Mouse (Mus musculus): Measurements from ENCODE around the gene Rassf10.
"Not testable (repeated sequence)": the region's sequence is repeated elsewhere in the genome, so short reads cannot be mapped to it uniquely, and the experiment has no call there.

Gene Rassf10

GRCm38 (mm10) chr7:112953777-112954291 is at the start of gene Rassf10:
Rassf10 (plus strand) TSS chr7:112953962.
- no peak for DNase-seq (ENCODE audit: low spot score)

- DNase-seq (ENCODE audit: low spot score): no peak
Observed at GRCm38 (mm10) chr7:112906848-112907247, 46.9 kb upstream of the Rassf10 start.

GRCm38 (mm10) chr7:112907468-112907867 is 46.3 kb upstream of the Rassf10 start:
- DNase-seq (ENCODE audit: low spot score): no peak

- DNase-seq (ENCODE audit: low spot score): no peak
Observed at GRCm38 (mm10) chr7:112909164-112909563, 44.6 kb upstream of the Rassf10 start.

GRCm38 (mm10) chr7:112912969-112913368 is 40.8 kb upstream of the Rassf10 start:
- no peak for DNase-seq (ENCODE audit: low spot score)

- DNase-seq (ENCODE audit: low spot score): no peak
Observed at GRCm38 (mm10) chr7:112915571-112915970, 38.2 kb upstream of the Rassf10 start.

- DNase-seq (ENCODE audit: low spot score): no peak
Observed at GRCm38 (mm10) chr7:112917613-112918278, 36.0 kb upstream of the Rassf10 start.

- no peak for DNase-seq (ENCODE audit: low spot score)
Observed at GRCm38 (mm10) chr7:112918279-112918991, 35.3 kb upstream of the Rassf10 start.

- no peak for DNase-seq (ENCODE audit: low spot score)
Observed at GRCm38 (mm10) chr7:112919845-112920244, 33.9 kb upstream of the Rassf10 start.

GRCm38 (mm10) chr7:112922801-112923200 is 31.0 kb upstream of the Rassf10 start:
- no peak for DNase-seq (ENCODE audit: low spot score)

- no peak for DNase-seq (ENCODE audit: low spot score)
Observed at GRCm38 (mm10) chr7:112923712-112924111, 30.1 kb upstream of the Rassf10 start.

- DNase-seq (ENCODE audit: low spot score): no peak
Observed at GRCm38 (mm10) chr7:112930669-112931068, 23.1 kb upstream of the Rassf10 start.

GRCm38 (mm10) chr7:112935876-112936275 is 17.9 kb upstream of the Rassf10 start:
- DNase-seq (ENCODE audit: low spot score): not testable (repeated sequence)

GRCm38 (mm10) chr7:112937089-112937488 is 16.7 kb upstream of the Rassf10 start:
- DNase-seq (ENCODE audit: low spot score): no peak

- no peak for DNase-seq (ENCODE audit: low spot score)
Observed at GRCm38 (mm10) chr7:112938959-112939358, 14.8 kb upstream of the Rassf10 start.

GRCm38 (mm10) chr7:112942567-112942966 is 11.2 kb upstream of the Rassf10 start:
- no peak for DNase-seq (ENCODE audit: low spot score)

- DNase-seq (ENCODE audit: low spot score): no peak
Observed at GRCm38 (mm10) chr7:112943056-112943455, 10.7 kb upstream of the Rassf10 start.

GRCm38 (mm10) chr7:112946706-112947105 is 7.1 kb upstream of the Rassf10 start:
- no peak for DNase-seq (ENCODE audit: low spot score)

- no peak for DNase-seq (ENCODE audit: low spot score)
Observed at GRCm38 (mm10) chr7:112954351-112955102, 765 bp downstream of the Rassf10 start.

- DNase-seq (ENCODE audit: low spot score): no peak
Observed at GRCm38 (mm10) chr7:112955103-112955827, 1.5 kb downstream of the Rassf10 start.

- no peak for DNase-seq (ENCODE audit: low spot score)
Observed at GRCm38 (mm10) chr7:112955955-112956354, 2.2 kb downstream of the Rassf10 start.

- no peak for DNase-seq (ENCODE audit: low spot score)
Observed at GRCm38 (mm10) chr7:112956961-112957360, 3.2 kb downstream of the Rassf10 start.
